Mouse (Mus musculus): ENCODE results near the gene Fbxo17.

- TF ChIP-seq POLR2A (IDR thresholded peaks at IDR 0.05; ENCODE audit: low read depth, low read length) (no peak), CTCF (IDR thresholded peaks at IDR 0.05; ENCODE audit: extremely low read depth, insufficient read depth, insufficient read length, insufficient replicate concordance) (no peak)
Observed at GRCm38 (mm10) chr7:28775129-28775528, 58.5 kb downstream of the Fbxo17 start.
